Mouse (Mus musculus) liver, adult (tissue): ENCODE data around the gene Olfr1204.

Experiments
- GATA4 ChIP-seq: IDR thresholded peaks from 2 replicates; pipeline ENCODE4 v1.6.1; 2014; ENCODE audit warnings: mild to moderate bottlenecking, low read length; ENCODE audit not compliant: insufficient replicate concordance

Gene Olfr1204

DNA sequence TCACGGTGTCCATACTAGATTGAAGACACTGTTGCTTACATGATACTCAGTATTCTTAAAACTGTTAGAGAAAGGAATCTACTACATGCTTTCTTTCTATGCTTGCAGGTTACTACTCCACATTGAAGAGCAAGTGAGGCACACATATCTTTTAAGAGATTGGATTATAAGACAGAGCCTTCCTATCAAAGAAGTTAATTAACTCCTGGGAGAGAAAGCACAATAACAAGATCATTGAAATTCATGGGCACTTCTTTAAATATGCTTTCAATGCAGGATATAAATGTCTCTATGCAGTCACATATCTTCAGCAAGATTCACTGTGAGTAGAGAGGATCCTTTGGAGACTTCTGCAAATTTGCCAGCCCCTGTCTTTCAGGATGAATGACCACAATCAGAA is at the start of gene Olfr1204:
TSS of gene Olfr1204 (plus strand) at position 301 of the 400 bp plus-strand sequence.
- no peak for TF ChIP-seq GATA4

DNA sequence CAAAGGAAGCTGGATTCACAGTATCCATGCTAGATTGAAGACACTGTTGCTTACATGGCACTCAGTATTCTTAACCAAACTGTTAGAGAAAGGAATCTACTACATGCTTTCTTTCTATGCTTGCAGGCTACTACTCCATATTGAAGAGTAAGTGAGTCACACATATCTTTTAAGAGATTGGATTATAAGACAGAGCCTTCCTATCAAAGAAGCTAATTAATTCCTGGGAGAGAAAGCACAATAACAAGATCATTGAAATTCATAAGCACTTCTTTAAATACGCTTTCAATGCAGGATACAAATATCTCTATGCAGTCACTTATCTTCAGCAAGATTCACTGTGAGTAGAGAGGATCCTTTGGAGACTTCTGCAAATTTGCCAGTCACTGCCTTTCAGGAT is 34.9 kb upstream of the Olfr1204 start, which contains the start of gene Olfr1202:
TSS of gene Olfr1202 (plus strand) at position 301 of the 400 bp plus-strand sequence.
- no peak for TF ChIP-seq GATA4

DNA sequence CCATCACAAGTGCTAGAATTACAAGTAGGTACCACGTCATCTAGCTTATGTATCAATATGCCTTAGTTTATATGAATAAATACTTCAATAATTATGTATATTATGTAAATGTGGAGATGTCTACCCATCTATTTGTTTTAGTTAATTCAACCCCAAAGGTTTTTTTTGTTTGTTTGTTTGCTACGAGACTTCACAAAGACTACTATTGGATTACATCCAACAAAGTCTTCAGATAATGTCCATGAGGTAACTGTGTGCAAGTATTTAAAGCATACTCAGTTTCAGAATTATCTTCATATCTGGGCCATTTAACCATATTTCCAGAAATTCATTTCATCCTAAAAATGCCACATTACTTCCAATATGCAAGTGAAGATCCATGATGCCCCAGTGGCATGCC is 19.7 kb upstream of the Olfr1204 start, which contains the start of gene Olfr1205:
TSS of gene Olfr1205 (plus strand) at position 301 of the 400 bp plus-strand sequence.
- TF ChIP-seq GATA4 = no peak

DNA sequence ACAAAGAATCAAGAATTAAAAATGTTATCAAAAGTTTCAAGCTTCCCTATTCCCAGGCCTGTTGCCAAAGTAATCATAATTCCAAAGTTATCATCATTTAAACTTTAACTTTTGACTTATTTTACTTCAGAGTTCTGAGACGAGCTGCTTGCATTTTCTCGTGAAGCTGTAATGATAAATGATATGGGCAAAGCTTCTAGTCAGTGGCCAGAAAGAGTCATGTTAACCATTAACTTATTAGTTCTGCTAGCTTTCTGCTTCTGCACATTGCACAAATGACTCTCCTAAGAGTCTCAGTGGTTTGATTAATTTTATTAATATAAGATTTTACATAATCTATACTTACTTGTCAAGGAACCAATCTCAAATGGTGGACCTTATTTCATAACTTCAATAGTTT is 10.6 kb upstream of the Olfr1204 start:
- TF ChIP-seq GATA4 = no peak

DNA sequence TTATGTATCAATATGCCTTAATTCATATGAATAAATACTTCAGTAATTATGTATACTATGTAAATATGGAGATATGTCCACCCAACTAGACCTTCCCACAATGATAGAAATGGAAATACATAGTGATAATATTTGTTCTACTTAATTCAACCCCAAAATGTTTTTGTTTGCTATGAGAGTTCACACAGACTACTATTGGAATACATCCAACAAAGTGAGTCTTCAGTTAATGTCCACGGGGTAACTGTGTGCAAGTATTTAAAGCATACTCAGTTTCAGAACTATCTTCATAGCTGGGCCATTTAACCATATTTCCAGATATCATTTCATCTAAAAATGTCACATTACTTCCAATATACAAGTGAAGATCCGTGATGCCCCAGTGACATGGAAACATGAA is 13.8 kb downstream of the Olfr1204 start, which contains the start of gene Olfr1206:
TSS of gene Olfr1206 (plus strand) at position 301 of the 400 bp plus-strand sequence.
- no peak for TF ChIP-seq GATA4

DNA sequence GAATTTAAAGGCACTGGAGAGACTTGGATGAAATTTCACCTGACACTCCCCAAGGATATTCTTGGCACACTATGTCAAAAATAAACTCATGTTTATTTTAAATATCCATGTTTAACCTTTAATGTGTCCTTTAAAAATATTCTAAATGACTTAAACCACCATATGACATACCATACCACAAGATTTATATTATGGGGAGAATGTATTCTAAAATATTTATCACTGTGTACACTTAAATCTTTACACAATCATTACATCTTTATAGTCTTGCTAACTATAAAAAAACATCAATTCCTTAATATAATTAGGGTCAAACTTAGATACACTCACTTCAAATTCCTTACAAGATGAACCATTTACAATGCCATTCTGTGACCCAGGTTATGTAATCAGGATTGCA is 53.1 kb downstream of the Olfr1204 start, which contains the start of gene Olfr1208:
TSS of gene Olfr1208 (minus strand) at position 101 of the 400 bp plus-strand sequence.
- no peak for TF ChIP-seq GATA4
